Mouse (Mus musculus) ES-CJ7 (cell line): ENCODE measurements around the gene Irf1.

Experiments
- DNase-seq: peaks from one replicate; pipeline ENCODE4 v3.0.0; 2011; ENCODE audit warnings: low read depth, low spot score

Gene Irf1

GRCm38 (mm10) chr11:53761284-53761683 is 8.5 kb upstream of the Irf1 start:
- DNase-seq = no peak

GRCm38 (mm10) chr11:53761822-53762221 is 8.0 kb upstream of the Irf1 start:
- DNase-seq = no peak

- peak; percentile 72 for DNase-seq
Observed at GRCm38 (mm10) chr11:53762426-53762825, 7.4 kb upstream of the Irf1 start.

GRCm38 (mm10) chr11:53762827-53763495 is 6.9 kb upstream of the Irf1 start:
- peak; percentile 76 for DNase-seq

GRCm38 (mm10) chr11:53763496-53764140 is 6.2 kb upstream of the Irf1 start:
- DNase-seq = peak; percentile 80

- no peak for DNase-seq
Observed at GRCm38 (mm10) chr11:53764581-53764980, 5.2 kb upstream of the Irf1 start.

GRCm38 (mm10) chr11:53768422-53769184 is 1.2 kb upstream of the Irf1 start:
- no peak for DNase-seq

GRCm38 (mm10) chr11:53769185-53769576 is 633 bp upstream of the Irf1 start:
- no peak for DNase-seq

GRCm38 (mm10) chr11:53770125-53770791 is 444 bp downstream of the Irf1 start:
- peak; percentile 48 for DNase-seq

GRCm38 (mm10) chr11:53771001-53771744 is 1.4 kb downstream of the Irf1 start:
- DNase-seq = no peak

GRCm38 (mm10) chr11:53772536-53772935 is 2.7 kb downstream of the Irf1 start:
- no peak for DNase-seq

GRCm38 (mm10) chr11:53773087-53773486 is 3.3 kb downstream of the Irf1 start, which contains the start of gene Gm17334:
Gm17334 (minus strand) TSS chr11:53773187.
- DNase-seq = no peak

GRCm38 (mm10) chr11:53773641-53774360 is 4.0 kb downstream of the Irf1 start:
- no peak for DNase-seq

- no peak for DNase-seq
Observed at GRCm38 (mm10) chr11:53774659-53775255, 4.9 kb downstream of the Irf1 start.

- no peak for DNase-seq
Observed at GRCm38 (mm10) chr11:53777736-53778135, 7.9 kb downstream of the Irf1 start.

GRCm38 (mm10) chr11:53778455-53778854 is 8.6 kb downstream of the Irf1 start:
- DNase-seq = peak; percentile 76

GRCm38 (mm10) chr11:53779808-53780207 is 10.0 kb downstream of the Irf1 start:
- DNase-seq = no peak

- no peak for DNase-seq
Observed at GRCm38 (mm10) chr11:53780262-53780661, 10.4 kb downstream of the Irf1 start.

GRCm38 (mm10) chr11:53781201-53781775 is 11.5 kb downstream of the Irf1 start:
- DNase-seq = no peak

- no peak for DNase-seq
Observed at GRCm38 (mm10) chr11:53781964-53782363, 12.2 kb downstream of the Irf1 start.
